Mouse (Mus musculus) olfactory bulb, adult 2 months (tissue): Measurements from ENCODE around the gene Slc13a3.
"Not testable (repeated sequence)": the region's sequence is repeated elsewhere in the genome, so short reads cannot be mapped to it uniquely, and the experiment has no call there.

Experiments used
- CTCF ChIP-seq: fragments of 200-500 bp; IDR thresholded peaks from 2 replicates; pipeline ENCODE4 v1.5.1; 2012; ENCODE audit warnings: low read depth, mild to moderate bottlenecking, low read length, moderate library complexity; ENCODE audit not compliant: insufficient read depth
- POLR2A ChIP-seq: fragments of 200-500 bp; IDR thresholded peaks from 2 replicates; pipeline ENCODE4 v1.6.1; 2012; ENCODE audit warnings: mild to moderate bottlenecking, low read depth, low read length, moderate library complexity; ENCODE audit not compliant: insufficient read depth

DNA sequence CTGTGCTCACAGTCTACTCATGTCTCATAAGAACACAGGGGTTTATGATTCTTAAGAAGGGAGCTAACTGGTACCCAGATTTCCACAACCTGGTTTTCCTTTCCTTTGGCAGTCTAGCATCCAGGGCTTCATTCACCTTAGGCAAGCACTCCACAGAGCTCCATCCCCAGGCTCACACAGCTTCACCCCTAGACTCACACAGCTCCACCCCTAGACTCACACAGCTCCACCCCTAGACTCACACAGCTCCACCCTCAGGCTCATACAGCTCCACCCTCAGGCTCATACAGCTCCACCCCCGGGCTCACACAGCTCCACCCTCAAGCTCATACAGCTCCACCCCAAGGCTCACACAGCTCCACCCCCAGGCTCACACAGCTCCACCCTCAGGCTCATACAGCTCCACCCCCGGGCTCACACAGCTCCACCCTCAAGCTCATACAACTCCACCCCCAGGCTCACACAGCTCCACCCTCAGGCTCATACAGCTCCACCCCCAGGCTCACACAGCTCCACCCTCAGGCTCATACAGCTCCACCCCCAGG lies 38.0 kb upstream of the Slc13a3 start:
- not testable (repeated sequence) for TF ChIP-seq POLR2A, CTCF
